Comparison of ENCODE assay signal across 23 mouse cellular contexts in the genomic region with DNA sequence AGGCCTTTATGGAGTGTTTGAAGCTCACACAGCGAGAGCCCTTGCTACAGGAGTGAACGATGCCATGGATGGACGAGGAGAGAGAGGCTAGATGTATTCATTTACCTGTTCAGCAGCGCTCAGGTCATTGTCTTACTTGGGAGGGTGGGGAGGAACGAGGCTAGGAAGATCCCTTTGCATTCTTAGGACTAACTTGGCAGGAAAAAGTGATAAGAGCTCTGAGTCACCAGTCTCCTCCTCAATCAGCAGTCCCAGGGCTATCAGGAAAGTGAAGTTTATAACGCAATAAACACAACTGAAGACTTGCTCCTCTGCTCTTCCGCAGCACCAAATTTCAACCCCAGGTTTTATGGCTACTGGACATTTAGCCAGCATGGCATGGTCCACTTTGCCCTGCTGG. TPM values are rescaled to one million over a fixed set of nuclear protein-coding genes. Genes with fewer than 3 reads are reported as not detected.
"Had no signal": no experiment of that assay in that cellular context is flagged by ENCODE, and none has a peak within 500 bp of the region (broad histone marks: within the 10 kb centered on the region; RNA-seq: fewer than 3 reads in every experiment).

No protein-coding gene starts in this region.

- H3K9ac ChIP-seq: limb, embryonic 12.5 days; limb, embryonic 15.5 days; liver, embryonic 14.5 days; liver, postnatal 0 days; lung, embryonic 14.5 days; midbrain, embryonic 13.5 days had no signal

- ATAC-seq: inflammation-experienced regulatory T-cells, adult 6 months; liver, postnatal 0 days; midbrain, embryonic 13.5 days had no signal

- H3K27ac ChIP-seq: layer of hippocampus, adult 2 months; left cerebral cortex, adult 2 months; limb, embryonic 12.5 days; limb, embryonic 15.5 days; liver, embryonic 14.5 days; macrophage; midbrain, embryonic 10.5 days; midbrain, embryonic 13.5 days; stomach, postnatal 0 days had no signal

- H3K4me1 ChIP-seq: limb, embryonic 15.5 days; midbrain, embryonic 10.5 days; midbrain, embryonic 13.5 days had no signal

- H3K27me3 ChIP-seq: limb, embryonic 12.5 days; limb, embryonic 15.5 days; midbrain, embryonic 13.5 days had no signal

- H3K36me3 ChIP-seq: limb, embryonic 12.5 days; limb, embryonic 15.5 days; midbrain, embryonic 10.5 days; midbrain, embryonic 13.5 days had no signal

- H3K4me3 ChIP-seq: layer of hippocampus, adult 2 months; left cerebral cortex, adult 2 months; limb, embryonic 12.5 days; limb, embryonic 15.5 days; midbrain, embryonic 10.5 days; midbrain, embryonic 13.5 days had no signal

- DNase-seq: kidney, adult 18-20 months; kidney, adult 9 months; kidney, postnatal 14 days; kidney, postnatal 4 days; layer of hippocampus, adult 9-11 months; liver, postnatal 0 days; lung, embryonic 14.5 days; right cerebral cortex, adult 18-20 months; thymus, adult 2 months; thymus, postnatal 14 days; thymus, postnatal 4 days had no signal

- H3K9me3 ChIP-seq: limb, embryonic 12.5 days; limb, embryonic 15.5 days; midbrain, embryonic 10.5 days; midbrain, embryonic 13.5 days had no signal

- H3K4me2 ChIP-seq: limb, embryonic 12.5 days; limb, embryonic 15.5 days; liver, embryonic 11.5 days; lung, embryonic 14.5 days; midbrain, embryonic 13.5 days had no signal

RNA-seq across cellular contexts. Expression of a gene that starts 19.5 kb away (rescaled TPM):
- total RNA-seq: megakaryocyte, adult 5-6 weeks had no signal
- polyA plus RNA-seq: macrophage had no signal
